Mouse (Mus musculus) lung, adult 18-20 months (tissue): Measurements from ENCODE around the gene Lancl3.
A peak's percentile ranks its signal among the peaks of the same experiment; 100 is the strongest.
"Not testable (repeated sequence)": the region's sequence is repeated elsewhere in the genome, so short reads cannot be mapped to it uniquely, and the experiment has no call there.

Experiments
- DNase-seq, 2 experiments: peaks; one replicate each; pipeline ENCODE4 v3.0.0; 2022; ENCODE audit warnings: mixed read lengths in 2 of 2

Gene Lancl3

GRCm38 (mm10) chrX:9271112-9271511, 71.4 kb downstream of the Lancl3 start:
- DNase-seq = no peak

- no peak for DNase-seq
Observed at GRCm38 (mm10) chrX:9271947-9272459, 72.3 kb downstream of the Lancl3 start.

DNA sequence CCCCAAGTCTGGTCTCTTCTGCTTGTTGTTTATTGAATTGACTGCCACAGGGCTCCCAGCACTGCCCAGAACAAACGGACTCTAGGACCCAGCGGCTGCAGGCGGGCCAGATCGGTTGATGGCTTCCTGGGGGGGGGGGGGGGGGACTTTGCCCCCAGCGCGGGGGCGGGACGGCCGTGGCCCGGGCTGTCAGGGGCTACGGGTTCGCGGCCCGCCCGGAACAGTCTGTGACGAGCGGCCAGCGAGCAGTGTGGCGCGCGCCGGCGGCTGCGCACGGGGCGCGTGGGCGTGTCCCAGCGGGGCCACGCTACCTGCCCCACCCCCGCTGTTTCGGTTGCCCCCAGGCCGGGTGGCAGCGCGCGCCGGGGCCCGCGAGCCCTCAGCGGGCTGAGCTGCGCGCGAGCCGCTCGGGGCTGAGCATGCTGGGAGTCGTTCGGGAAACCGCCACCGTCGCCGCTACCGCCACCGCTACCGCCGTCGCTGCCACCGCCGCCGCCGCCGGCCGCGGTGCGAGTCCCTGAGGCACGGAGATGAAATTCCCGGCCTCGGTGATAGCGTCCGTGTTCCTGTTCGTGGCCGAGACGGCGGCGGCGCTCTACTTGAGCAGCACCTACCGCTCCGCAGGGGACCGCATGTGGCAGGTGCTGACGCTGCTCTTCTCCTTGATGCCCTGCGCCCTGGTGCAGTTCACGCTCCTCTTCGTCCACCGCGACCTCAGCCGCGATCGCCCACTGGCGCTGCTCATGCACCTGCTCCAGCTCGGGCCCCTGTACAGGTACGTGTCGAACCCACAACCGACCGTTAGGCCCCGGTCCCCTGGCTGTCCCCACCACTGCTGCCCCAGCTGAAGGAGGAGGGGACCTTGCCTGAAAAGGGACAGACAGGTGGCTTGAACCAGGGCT, 73.0 kb downstream of the Lancl3 start, which contains the start of gene Xk:
Xk (plus strand) TSS at position 297 of the 902 bp plus-strand sequence.
- peak; percentile 27 to 56 for DNase-seq

DNA sequence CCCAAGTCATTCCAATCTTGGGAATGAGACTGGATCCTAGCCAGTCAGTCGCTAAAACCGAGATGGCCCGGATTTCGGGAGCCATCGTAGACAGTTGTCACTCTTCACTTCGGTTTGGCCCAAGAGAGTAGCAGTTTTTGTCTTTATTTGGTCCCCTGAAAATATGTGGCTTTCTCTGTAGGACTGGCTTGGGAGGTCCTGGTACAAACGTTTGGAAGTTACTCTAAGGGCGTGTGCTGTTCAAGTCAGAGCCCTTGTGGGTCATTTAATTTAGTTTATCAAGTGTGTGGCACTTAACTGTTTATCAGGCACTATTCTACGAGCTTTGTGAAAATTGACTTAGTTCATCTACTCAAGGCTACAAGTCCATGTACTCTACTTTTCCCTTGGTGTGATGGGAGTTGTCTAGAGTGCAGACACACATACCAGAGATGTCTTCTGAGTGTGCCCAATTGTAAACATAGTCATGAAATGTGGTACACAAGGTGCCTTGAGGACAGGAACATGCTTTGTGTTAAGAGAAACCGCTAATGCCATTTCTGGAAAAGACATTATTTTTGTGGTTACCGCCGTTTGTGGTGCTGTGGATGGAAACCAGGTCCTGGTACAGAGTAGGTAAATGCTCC, 73.8 kb downstream of the Lancl3 start:
- DNase-seq = no peak

GRCm38 (mm10) chrX:9274321-9274720, 74.6 kb downstream of the Lancl3 start:
- DNase-seq = no peak

DNA sequence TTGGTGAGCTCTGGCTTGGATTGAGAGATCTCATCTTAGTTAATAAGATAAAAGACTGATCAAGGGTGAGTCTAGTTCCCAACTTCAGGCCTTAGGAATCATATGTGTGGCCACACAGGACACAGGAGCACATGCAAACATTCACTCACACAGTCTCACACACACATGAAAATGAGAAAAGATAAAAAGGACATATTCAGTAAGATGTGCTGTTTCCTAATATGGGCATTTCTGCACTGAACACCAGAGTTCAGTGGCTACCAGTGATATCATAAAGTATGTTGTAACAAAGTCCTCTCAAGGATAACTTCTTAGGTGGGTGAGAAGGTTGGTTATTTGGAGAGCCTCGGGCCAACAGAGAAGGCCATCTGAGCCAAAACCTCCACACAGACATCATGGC, 83.8 kb downstream of the Lancl3 start, which contains the start of gene H2al1m:
H2al1m (plus strand) TSS at position 301 of the 400 bp plus-strand sequence.
- not testable (repeated sequence) for DNase-seq

DNA sequence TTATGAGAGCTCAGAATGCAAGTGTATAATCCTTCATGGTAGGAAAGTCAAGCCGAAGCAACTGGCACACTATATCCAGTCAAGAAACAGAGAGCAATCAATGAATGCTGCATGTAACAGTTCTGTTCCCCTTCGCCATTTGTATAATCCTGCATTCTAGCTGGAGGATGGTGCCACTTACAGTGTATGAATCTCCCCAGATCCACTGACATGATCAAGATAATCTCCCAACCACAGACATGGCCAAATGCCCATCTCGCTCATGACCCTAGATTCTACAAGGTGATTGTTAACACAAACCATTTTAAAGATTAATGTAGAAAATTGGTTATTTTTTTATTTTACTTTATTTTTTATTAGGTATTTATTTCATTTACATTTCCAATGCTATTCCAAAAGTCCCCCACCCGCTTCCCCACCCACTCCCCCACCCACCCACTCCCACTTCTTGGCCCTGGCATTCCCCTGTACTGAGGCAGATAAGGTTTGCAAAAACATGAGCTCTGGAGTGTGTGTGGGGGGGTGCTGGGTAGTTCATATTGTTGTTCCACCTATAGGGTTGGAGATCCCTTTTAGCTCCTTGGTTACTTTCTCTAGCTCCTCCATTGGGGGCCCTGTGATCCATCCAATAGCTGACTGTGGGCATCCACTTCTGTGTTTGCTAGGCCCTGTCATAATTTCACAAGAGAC, 93.6 kb downstream of the Lancl3 start:
- DNase-seq = not testable (repeated sequence)

- DNase-seq = no peak
Observed at GRCm38 (mm10) chrX:9298413-9298864, 98.7 kb downstream of the Lancl3 start.

- DNase-seq = no peak
Observed at GRCm38 (mm10) chrX:9302791-9303190, 103.1 kb downstream of the Lancl3 start.

- no peak for DNase-seq
Observed at GRCm38 (mm10) chrX:9303455-9303854, 103.8 kb downstream of the Lancl3 start.

- not testable (repeated sequence) for DNase-seq
Observed at GRCm38 (mm10) chrX:9316457-9316856, 116.8 kb downstream of the Lancl3 start.
